Mouse (Mus musculus): ENCODE measurements around the gene Tmem60.

- TF ChIP-seq CTCF (IDR thresholded peaks at IDR 0.05; ENCODE audit: control insufficient read depth, insufficient read depth, insufficient replicate concordance, low read depth, low read length) (no peak), POLR2A (IDR thresholded peaks at IDR 0.05; ENCODE audit: control insufficient read depth, low read depth, low read length) (no peak)
Observed at GRCm38 (mm10) chr5:20906191-20906590, 24.2 kb downstream of the Tmem60 start.

All from testis, adult 2 months (tissue).